Mouse (Mus musculus) liver, postnatal 0 days (tissue): ENCODE measurements around the gene Pnliprp2. TPM values are rescaled to one million over a fixed set of nuclear protein-coding genes. Genes with fewer than 3 reads are reported as not detected.

Experiments used
- ATAC-seq: fragments of 200-750 bp; cut with Nextera tagmentation; 2 replicates; pipeline ENCODE4 v1.8.0; 2017; ENCODE audit warnings: mild to moderate bottlenecking, moderate library complexity
- DNase-seq: peaks from one replicate; pipeline ENCODE4 v3.0.0-alpha.2; 2016
- H3K27ac ChIP-seq: fragments of 300-500 bp; sonication (generic); 2 replicates; pipeline ENCODE4 v1.5.1; 2014; ENCODE audit warnings: antibody characterized with exemption, moderate library complexity, mild to moderate bottlenecking, low read depth
- H3K27me3 ChIP-seq: fragments of 300-500 bp; sonication (generic); 2 replicates; pipeline ENCODE4 v1.6.1; 2014; ENCODE audit warnings: low read length, control low read depth, mixed read lengths; ENCODE audit not compliant: insufficient read depth
- H3K36me3 ChIP-seq: fragments of 300-500 bp; sonication (generic); replicated peaks from 2 replicates; pipeline ENCODE4 v1.6.1; 2014; ENCODE audit warnings: mild to moderate bottlenecking, control low read depth, low read length, moderate library complexity, mixed read lengths; ENCODE audit not compliant: insufficient read depth
- H3K4me1 ChIP-seq: fragments of 300-500 bp; sonication (generic); 2 replicates; pipeline ENCODE4 v1.6.1; 2014; ENCODE audit warnings: antibody characterized with exemption, mild to moderate bottlenecking, control low read depth; ENCODE audit not compliant: insufficient read depth
- H3K4me2 ChIP-seq: fragments of 300-500 bp; sonication (generic); 2 replicates; pipeline ENCODE4 v1.6.1; 2014; ENCODE audit warnings: low read depth, mild to moderate bottlenecking, low read length, moderate library complexity, mixed read lengths
- H3K4me3 ChIP-seq: fragments of 300-500 bp; sonication (generic); 2 replicates; pipeline ENCODE4 v1.5.1; 2014; ENCODE audit warnings: low read depth, low read length
- H3K9ac ChIP-seq: fragments of 300-500 bp; sonication (generic); replicated peaks from 2 replicates; pipeline ENCODE4 v1.6.1; 2014; ENCODE audit warnings: mild to moderate bottlenecking, moderate library complexity
- H3K9me3 ChIP-seq: fragments of 300-500 bp; sonication (generic); 2 replicates; pipeline ENCODE4 v1.6.1; 2016; ENCODE audit warnings: mild to moderate bottlenecking, control low read depth, low read length, mixed read lengths
- CTCF ChIP-seq: sonication (generic); IDR thresholded peaks from 2 replicates; pipeline ENCODE4 v1.5.1; 2016; ENCODE audit warnings: antibody characterized with exemption, low read depth
- EP300 ChIP-seq: IDR thresholded peaks from 2 replicates; pipeline ENCODE4 v1.6.1; 2016; ENCODE audit warnings: antibody characterized with exemption, low read depth, mild to moderate bottlenecking
- WGBS: fragments of 180-500 bp; shearing (Covaris S2); extraction: QIAGEN DNeasy Blood & Tissue Kit; methylation state at CpG from one replicate; pipeline ENCODE4 v1.1.7; 2014; ENCODE audit not compliant: insufficient replicate concordance; 5-methylcytosine and 5-hydroxymethylcytosine counted together
- polyA plus RNA-seq: library from polyadenylated mRNA; unstranded; fragments of >200 nt; fragmentation: Nextera tagmentation; extraction: Ambion mirVana; gene quantifications from 2 replicates; pipeline ENCODE4 v1.2.1, GENCODE M21; 2015

Gene Pnliprp2
- polyA plus RNA-seq, 1 experiment from 2014 or later: not detected

GRCm38 (mm10) chr19:58751504-58751903 is 8.0 kb upstream of the Pnliprp2 start:
- 47% methylated on average over 2 of the region's 2 CpGs for WGBS
- Histone ChIP-seq H3K27ac (no peak overlapping the region), H3K9ac (no peak overlapping the region), H3K9me3 (no peaks in the 10 kb centered on the region), H3K27me3 (no peaks in the 10 kb centered on the region), H3K4me2 (no peak overlapping the region), H3K4me1 (no peaks in the 10 kb centered on the region), H3K4me3 (no peak overlapping the region), H3K36me3 (no peaks in the 10 kb centered on the region)
- DNase-seq (no peak), ATAC-seq (no peak)
- TF ChIP-seq CTCF (no peak), EP300 (no peak)

DNA sequence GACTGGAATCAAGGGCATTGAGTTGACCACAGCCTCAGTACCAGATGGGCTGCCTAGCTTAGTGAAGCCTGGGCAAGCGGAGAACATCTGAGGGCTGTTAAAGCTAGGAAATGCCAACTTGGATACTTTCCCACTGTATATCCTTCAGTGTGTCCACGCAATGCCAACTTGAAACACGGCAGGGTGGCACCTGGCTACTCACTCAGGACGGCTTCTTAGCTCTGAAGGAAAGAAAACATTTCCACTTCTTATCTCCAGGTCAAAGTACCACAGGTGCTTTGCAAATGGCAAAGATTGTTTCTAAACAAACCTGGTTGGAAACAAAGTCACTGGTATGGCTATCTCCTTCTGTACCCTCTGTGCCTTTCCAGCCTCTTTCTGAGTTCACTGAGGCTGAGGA is 648 bp upstream of the Pnliprp2 start:
- ATAC-seq: no peak
- no peak overlapping the region for H3K9ac ChIP-seq
- H3K4me1 ChIP-seq: no peaks in the 10 kb centered on the region; the same call in 1 of the 2 replicates
- no peak overlapping the region for H3K27ac ChIP-seq
- TF ChIP-seq CTCF (no peak), EP300 (no peak)
- no peaks in the 10 kb centered on the region for H3K27me3 ChIP-seq
- H3K4me2 ChIP-seq: no peak overlapping the region
- H3K36me3 ChIP-seq: no peaks in the 10 kb centered on the region
- no peak for DNase-seq
- H3K4me3 ChIP-seq: no peak overlapping the region
- WGBS: 70% methylated on average over 4 of the region's 4 CpGs
- no peaks in the 10 kb centered on the region for H3K9me3 ChIP-seq

GRCm38 (mm10) chr19:58762316-58762715 is 2.8 kb downstream of the Pnliprp2 start:
- TF ChIP-seq CTCF (no peak), EP300 (no peak)
- H3K4me2 ChIP-seq: no peak overlapping the region
- no peak for DNase-seq

DNA sequence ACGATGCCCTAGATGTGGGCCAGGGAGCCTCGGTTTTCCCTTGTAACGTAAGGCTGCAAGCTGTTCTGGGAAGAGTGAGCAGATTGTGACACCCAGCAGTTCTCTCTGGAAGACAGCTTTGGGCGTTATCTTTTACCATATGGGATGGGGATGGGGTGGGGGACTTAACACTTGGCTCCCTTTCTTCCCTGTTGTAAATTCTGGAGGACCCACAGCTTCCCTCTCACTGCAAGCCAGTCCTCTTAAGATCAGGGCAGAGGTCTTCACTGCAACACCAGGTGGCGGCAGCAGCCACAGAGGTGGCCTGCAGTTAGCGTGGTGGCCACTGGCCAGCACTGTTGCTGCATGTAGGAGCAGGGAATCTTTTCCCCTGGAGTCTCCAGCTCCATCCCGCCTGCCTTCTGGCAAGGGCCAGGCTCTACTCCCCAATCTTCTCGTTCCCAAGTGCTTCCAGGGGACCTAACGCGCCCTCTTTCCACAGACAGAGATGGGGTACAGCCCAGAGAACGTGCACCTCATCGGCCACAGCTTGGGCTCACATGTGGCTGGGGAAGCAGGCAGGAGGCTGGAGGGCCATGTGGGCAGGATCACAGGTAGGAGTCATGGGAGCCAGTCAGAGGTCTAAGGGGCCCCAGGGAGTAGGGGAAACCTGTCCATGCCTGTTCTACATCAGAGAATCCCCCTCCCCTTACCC is 3.5 kb downstream of the Pnliprp2 start:
- no peak overlapping the region for H3K4me3 ChIP-seq
- H3K27ac ChIP-seq: no peak overlapping the region
- no peaks in the 10 kb centered on the region for H3K27me3 ChIP-seq
- no peak for TF ChIP-seq EP300
- peak; percentile 78 for TF ChIP-seq CTCF
- no peak overlapping the region for H3K4me2 ChIP-seq
- 16% methylated on average over 12 of the region's 12 CpGs for WGBS
- H3K9ac ChIP-seq: no peak overlapping the region
- no peaks in the 10 kb centered on the region; the same call in 1 of the 2 replicates for H3K4me1 ChIP-seq
- H3K9me3 ChIP-seq: no peaks in the 10 kb centered on the region
- DNase-seq: peak; percentile 55
- no peaks in the 10 kb centered on the region for H3K36me3 ChIP-seq
- ATAC-seq: peak; percentile 29; the same call in 1 of the 2 replicates

More at GRCm38 (mm10) chr19:58762316-58762715, 2.8 kb downstream of the Pnliprp2 start:
- Histone ChIP-seq H3K27ac (no peak overlapping the region), H3K9ac (no peak overlapping the region), H3K36me3 (no peaks in the 10 kb centered on the region), H3K4me3 (no peak overlapping the region), H3K27me3 (no peaks in the 10 kb centered on the region), H3K9me3 (no peaks in the 10 kb centered on the region), H3K4me1 (no peaks in the 10 kb centered on the region; the same call in 1 of the 2 replicates)
- WGBS: 25% methylated on average over 6 of the region's 6 CpGs
- ATAC-seq: no peak

DNA sequence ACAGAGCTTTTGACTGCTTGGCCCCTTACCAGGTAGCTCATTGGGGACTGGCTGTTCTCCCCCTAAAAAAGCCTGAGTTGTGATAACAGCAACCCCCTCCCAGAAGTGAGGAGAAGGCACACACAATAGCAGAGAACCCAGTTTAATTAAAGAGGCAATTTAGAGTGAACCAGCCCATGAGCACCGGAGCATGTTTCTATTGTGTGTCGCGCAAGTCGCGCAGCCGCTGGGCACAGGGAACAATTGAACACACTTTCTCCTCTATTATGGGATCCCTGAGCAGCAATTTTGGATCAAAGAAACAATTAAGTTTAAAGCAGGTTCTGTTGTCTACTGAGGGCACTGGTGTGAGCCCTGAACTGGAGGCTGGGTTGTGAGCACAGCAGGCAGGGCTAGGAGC is 7.8 kb downstream of the Pnliprp2 start:
- Histone ChIP-seq H3K9me3 (no peaks in the 10 kb centered on the region), H3K4me1 (no peaks in the 10 kb centered on the region), H3K27ac (no peak overlapping the region), H3K36me3 (no peaks in the 10 kb centered on the region), H3K9ac (no peak overlapping the region), H3K4me2 (no peak overlapping the region), H3K27me3 (no peaks in the 10 kb centered on the region), H3K4me3 (no peak overlapping the region)
- TF ChIP-seq CTCF: no peak
- TF ChIP-seq EP300: no peak
- no peak for DNase-seq
- WGBS: 89% methylated on average over 6 of the region's 6 CpGs
- ATAC-seq: no peak

- DNase-seq: no peak
- Histone ChIP-seq H3K27me3 (no peaks in the 10 kb centered on the region), H3K4me2 (no peak overlapping the region), H3K36me3 (no peaks in the 10 kb centered on the region), H3K4me1 (no peaks in the 10 kb centered on the region), H3K9ac (no peak overlapping the region), H3K4me3 (no peak overlapping the region), H3K9me3 (no peaks in the 10 kb centered on the region), H3K27ac (no peak overlapping the region)
- 61% methylated on average over 5 of the region's 5 CpGs for WGBS
- TF ChIP-seq EP300 (no peak), CTCF (no peak)
- ATAC-seq: no peak
These were observed 16.9 kb downstream of the Pnliprp2 start for GRCm38 (mm10) chr19:58776461-58776860.
